In genomic region chr10:109769092-109769491, GRCm38 (mm10) we compare ENCODE assay signal across 15 mouse cellular contexts.
"Had no signal": no experiment of that assay in that cellular context is flagged by ENCODE, and none has a peak within 500 bp of the region (broad histone marks: within the 10 kb centered on the region; RNA-seq: fewer than 3 reads in every experiment).

No protein-coding gene starts in this region.

- DNase-seq: kidney, adult 18-20 months; kidney, adult 9 months; kidney, postnatal 14 days; kidney, postnatal 4 days; liver, postnatal 0 days; lung, embryonic 14.5 days; lung, postnatal 36 days; midbrain, embryonic 14.5 days; thymus, postnatal 25 days had no signal

- H3K4me2 ChIP-seq: lung, embryonic 14.5 days; midbrain, embryonic 11.5 days; stomach, embryonic 15.5 days had no signal

- H3K9ac ChIP-seq: liver, embryonic 14.5 days; liver, postnatal 0 days; lung, embryonic 14.5 days; stomach, embryonic 15.5 days had no signal

- H3K27ac ChIP-seq: liver, embryonic 14.5 days; stomach, embryonic 15.5 days had no signal

- H3K27me3 ChIP-seq: stomach, embryonic 15.5 days had no signal

- H3K4me3 ChIP-seq: stomach, embryonic 15.5 days had no signal

- H3K9me3 ChIP-seq: stomach, embryonic 15.5 days had no signal

- H3K4me1 ChIP-seq: stomach, embryonic 15.5 days had no signal

- ATAC-seq: inflammation-experienced regulatory T-cells, adult 6 months; intestine, embryonic 16.5 days; liver, postnatal 0 days; lung, postnatal 0 days had no signal

- H3K36me3 ChIP-seq: stomach, embryonic 15.5 days had no signal
